9 mouse cellular contexts compared by ENCODE assay signal in the genomic region with DNA sequence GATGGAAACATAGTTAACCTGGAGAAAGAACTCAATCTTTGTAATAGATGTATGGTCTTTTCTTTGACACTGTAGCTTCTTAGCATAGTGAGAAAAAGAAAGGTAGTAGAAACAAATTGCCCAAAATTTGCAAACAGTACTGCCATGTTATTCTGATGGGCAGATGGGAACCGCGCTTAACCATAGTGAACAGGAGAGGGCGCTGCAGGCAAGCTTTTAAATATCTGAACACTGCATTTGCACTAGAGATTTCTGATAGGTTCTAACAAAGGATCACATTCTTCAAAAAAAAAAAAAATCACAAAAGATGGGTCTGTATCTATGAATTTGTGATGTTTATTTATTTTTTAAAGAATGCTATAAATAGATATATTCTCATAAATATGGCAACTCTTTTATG. TPM values are rescaled to one million over a fixed set of nuclear protein-coding genes. Genes with fewer than 3 reads are reported as not detected.
DNase-seq lines count a peak whose midpoint lies in the region; ATAC-seq and TF ChIP-seq lines count a peak whose summit lies in the region.
"Had no signal": no experiment of that assay in that cellular context is flagged by ENCODE, and none has a peak within 500 bp of the region (broad histone marks: within the 10 kb centered on the region; RNA-seq: fewer than 3 reads in every experiment).

No protein-coding gene starts in this region.

- 0% methylated on average over 3 of the region's 3 CpGs for WGBS in bone marrow, adult 2 months
- WGBS in forebrain, embryonic 13.5 days, result 0% methylated on average over 3 of the region's 3 CpGs
- 0% methylated on average over 3 of the region's 3 CpGs for WGBS in midbrain, postnatal 0 days

- peak; percentile 52 for TF ChIP-seq CTCF in bone marrow, adult 2 months (IDR thresholded peaks at IDR 0.05; ENCODE audit: control insufficient read depth, insufficient read depth, low read length)
- peak; percentile 92 for TF ChIP-seq CTCF in midbrain, postnatal 0 days (IDR thresholded peaks at IDR 0.05)

- no peaks in the 10 kb centered on the region for H3K4me1 ChIP-seq in bone marrow, adult 2 months (ENCODE audit: control insufficient read depth, insufficient read depth, low read length)
- H3K4me1 ChIP-seq in forebrain, embryonic 13.5 days, result no peaks in the 10 kb centered on the region
- H3K4me1 ChIP-seq in midbrain, postnatal 0 days (ENCODE audit: insufficient read depth, low read length), result no peaks in the 10 kb centered on the region
- H3K4me1 ChIP-seq: stomach, embryonic 15.5 days had no signal

- no peaks in the 10 kb centered on the region for H3K36me3 ChIP-seq in forebrain, embryonic 13.5 days (ENCODE audit: poor library complexity, severe bottlenecking)
- H3K36me3 ChIP-seq in midbrain, postnatal 0 days (ENCODE audit: insufficient read depth, low read length), result no peaks in the 10 kb centered on the region
- H3K36me3 ChIP-seq: stomach, embryonic 15.5 days had no signal

- H3K9ac ChIP-seq in forebrain, embryonic 13.5 days, result no peak overlapping the region
- H3K9ac ChIP-seq in midbrain, postnatal 0 days (replicated peaks; ENCODE audit: low read length, poor library complexity, severe bottlenecking), result no peak overlapping the region
- H3K9ac ChIP-seq: stomach, embryonic 15.5 days had no signal

- intact Hi-C loops in left cerebral cortex, postnatal 36 days (cut with DNase I), result loop anchor here (5.0 kb wide), 2 partner anchors 342 to 437 kb away; partner anchors contain the start of gene Avpr1a

- TF ChIP-seq POLR2A in bone marrow, adult 2 months (IDR thresholded peaks at IDR 0.05; ENCODE audit: borderline replicate concordance, control insufficient read depth, low read depth, low read length), result no peak

- no peak overlapping the region for H3K4me3 ChIP-seq in bone marrow, adult 2 months (replicated peaks; ENCODE audit: control insufficient read depth, low read depth, low read length)
- H3K4me3 ChIP-seq in forebrain, embryonic 13.5 days, result no peak overlapping the region
- no peak overlapping the region for H3K4me3 ChIP-seq in midbrain, postnatal 0 days (ENCODE audit: low read depth, low read length)
- H3K4me3 ChIP-seq: stomach, embryonic 15.5 days had no signal

- H3K4me2 ChIP-seq in forebrain, embryonic 13.5 days, result no peak overlapping the region
- no peak overlapping the region for H3K4me2 ChIP-seq in midbrain, postnatal 0 days (ENCODE audit: low read depth, low read length, poor library complexity, severe bottlenecking)

- DNase-seq in urinary bladder, postnatal 25 days (ENCODE audit: low spot score), result peak; percentile 46
- no peak for DNase-seq in urinary bladder, adult 2 months (ENCODE audit: low spot score)
- peak; percentile 39 to 48 for DNase-seq in left cerebral cortex, postnatal 36 days (ENCODE audit: low spot score in 2 of 2)
- DNase-seq in midbrain, postnatal 0 days (ENCODE audit: low spot score), result peak; percentile 83
- DNase-seq in thymus, postnatal 36 days, result peak; percentile 23 to 37

- ATAC-seq in forebrain, embryonic 13.5 days, result peak; percentile 70
- peak; percentile 84 for ATAC-seq in inflammation-experienced regulatory T-cells, adult 6 months
- ATAC-seq in midbrain, postnatal 0 days (ENCODE audit: low FRiP score), result no peak

- H3K9me3 ChIP-seq in forebrain, embryonic 13.5 days (replicated peaks), result no peaks in the 10 kb centered on the region
- no peaks in the 10 kb centered on the region for H3K9me3 ChIP-seq in midbrain, postnatal 0 days (ENCODE audit: low read length)
- H3K9me3 ChIP-seq: stomach, embryonic 15.5 days had no signal

- H3K27ac ChIP-seq in bone marrow, adult 2 months (ENCODE audit: control insufficient read depth, insufficient read depth, low read depth, low read length, poor library complexity), result no peak overlapping the region
- no peak overlapping the region for H3K27ac ChIP-seq in forebrain, embryonic 13.5 days
- H3K27ac ChIP-seq in midbrain, postnatal 0 days (ENCODE audit: low read depth, low read length), result no peak overlapping the region
- H3K27ac ChIP-seq: stomach, embryonic 15.5 days had no signal

- H3K27me3 ChIP-seq in forebrain, embryonic 13.5 days, result 0 out of 2 replicates have a peak, but pooled peaks cover 3% of the 10 kb centered on the region
- no peaks in the 10 kb centered on the region for H3K27me3 ChIP-seq in midbrain, postnatal 0 days (ENCODE audit: insufficient read depth, low read length)
- H3K27me3 ChIP-seq: stomach, embryonic 15.5 days had no signal

RNA-seq across cellular contexts. Expression of gene Rxylt1, which starts 8.2 kb away (rescaled TPM):
- 22.8 and 27.8 TPM in 2 replicates for polyA plus RNA-seq in urinary bladder, adult 2 months (2012; rRNA removed)
- polyA plus RNA-seq in bone marrow, adult 2 months (2011; ENCODE audit: insufficient read depth, insufficient read length, low replicate concordance, missing spikeins), result 3.9 and 11.9 TPM in 2 replicates
- polyA plus RNA-seq in forebrain, embryonic 13.5 days (2015; fragmentation: Nextera tagmentation; extraction: Ambion mirVana), result 27.7 and 30.6 TPM in 2 replicates
- polyA plus RNA-seq in inflammation-experienced regulatory T-cells, adult 6 months (2017; shearing (Covaris generic)), result 10 to 100 TPM; 11.9 to 19.1 (median 12.2) TPM
- total RNA-seq in left cerebral cortex, postnatal 36 days (2021), result 10 to 100 TPM; 40.9 to 46.5 TPM
- 24.4 and 31.8 TPM in 2 replicates for total RNA-seq in midbrain, postnatal 0 days (2014; rRNA removed)
- polyA plus RNA-seq in midbrain, postnatal 0 days (2015; fragmentation: Nextera tagmentation; extraction: Ambion mirVana), result 48.9 and 54.9 TPM in 2 replicates

RNA-seq across cellular contexts. Expression of gene Srgap1, which starts 58.3 kb away (rescaled TPM):
- 4.9 and 5.2 TPM in 2 replicates for polyA plus RNA-seq in urinary bladder, adult 2 months (2012; rRNA removed)
- 0.97 and 1.0 TPM in 2 replicates for polyA plus RNA-seq in bone marrow, adult 2 months (2011; ENCODE audit: insufficient read depth, insufficient read length, low replicate concordance, missing spikeins)
- polyA plus RNA-seq in forebrain, embryonic 13.5 days (2015; fragmentation: Nextera tagmentation; extraction: Ambion mirVana), result 22.2 and 24.6 TPM in 2 replicates
- polyA plus RNA-seq in inflammation-experienced regulatory T-cells, adult 6 months (2017; shearing (Covaris generic)), result under 1 TPM in 1 of 3 experiments, not detected in 2; 0.09 TPM
- total RNA-seq in left cerebral cortex, postnatal 36 days (2021), result 10 to 100 TPM in 1 of 2 experiments, 1 to 10 TPM in 1; 7.7 to 11.1 TPM
- 31.0 and 31.1 TPM in 2 replicates for total RNA-seq in midbrain, postnatal 0 days (2014; rRNA removed)
- polyA plus RNA-seq in midbrain, postnatal 0 days (2015; fragmentation: Nextera tagmentation; extraction: Ambion mirVana), result 21.6 and 28.5 TPM in 2 replicates
